Mouse (Mus musculus) hindbrain, embryonic 16.5 days (tissue): ENCODE results near the gene Slc6a19. TPM values are rescaled to one million over a fixed set of nuclear protein-coding genes. Genes with fewer than 3 reads are reported as not detected.
A peak's percentile ranks its signal among the peaks of the same experiment; 100 is the strongest.

Experiments used
- ATAC-seq: fragments of 200-750 bp; cut with Nextera tagmentation; 2 replicates; pipeline ENCODE4 v1.8.0; 2017; ENCODE audit warnings: moderate TSS enrichment, moderate library complexity
- H3K27ac ChIP-seq: fragments of 300-500 bp; sonication (generic); 2 replicates; pipeline ENCODE4 v1.5.1; 2014; ENCODE audit warnings: low read depth, mild to moderate bottlenecking, control low read depth, low read length, moderate library complexity
- H3K27me3 ChIP-seq: fragments of 300-500 bp; sonication (generic); replicated peaks from 2 replicates; pipeline ENCODE4 v1.6.1; 2014; ENCODE audit warnings: low read length; ENCODE audit not compliant: control insufficient read depth, insufficient read depth
- H3K36me3 ChIP-seq: fragments of 300-500 bp; sonication (generic); 2 replicates; pipeline ENCODE4 v1.6.1; 2014; ENCODE audit warnings: mild to moderate bottlenecking, low read length, moderate library complexity, mixed read lengths; ENCODE audit not compliant: control insufficient read depth, insufficient read depth
- H3K4me1 ChIP-seq: fragments of 300-500 bp; sonication (generic); 2 replicates; pipeline ENCODE4 v1.6.1; 2014; ENCODE audit warnings: low read depth, low read length; ENCODE audit not compliant: control insufficient read depth, insufficient read depth
- H3K4me2 ChIP-seq: fragments of 300-500 bp; sonication (generic); 2 replicates; pipeline ENCODE4 v1.6.1; 2014; ENCODE audit warnings: mild to moderate bottlenecking, low read length, control low read depth, moderate library complexity
- H3K4me3 ChIP-seq: fragments of 300-500 bp; sonication (generic); 2 replicates; pipeline ENCODE4 v1.5.1; 2014; ENCODE audit warnings: mild to moderate bottlenecking, low read length, control low read depth, moderate library complexity
- H3K9ac ChIP-seq: fragments of 300-500 bp; sonication (generic); 2 replicates; pipeline ENCODE4 v1.6.1; 2014; ENCODE audit warnings: low read depth, mild to moderate bottlenecking, control low read depth, low read length, moderate library complexity
- H3K9me3 ChIP-seq: fragments of 300-500 bp; sonication (generic); 2 replicates; pipeline ENCODE4 v1.6.1; 2014; ENCODE audit warnings: mild to moderate bottlenecking, low read length, moderate library complexity; ENCODE audit not compliant: control insufficient read depth
- WGBS: fragments of 180-500 bp; shearing (Covaris S2); extraction: QIAGEN DNeasy Blood & Tissue Kit; methylation state at CpG from one replicate; pipeline ENCODE4 v1.1.7; 2014; 5-methylcytosine and 5-hydroxymethylcytosine counted together
- polyA plus RNA-seq: library from polyadenylated mRNA; unstranded; fragments of >200 nt; fragmentation: Nextera tagmentation; extraction: Ambion mirVana; gene quantifications from 2 replicates; pipeline ENCODE4 v1.2.1, GENCODE M21; 2015

Gene Slc6a19
- polyA plus RNA-seq, 1 experiment from 2014 or later = 0.50 TPM

GRCm38 (mm10) chr13:73735270-73735669, 30.6 kb upstream of the Slc6a19 start:
- Histone ChIP-seq H3K27me3 (peaks cover 7% of the 10 kb centered on the region; the same call in 1 of the 2 replicates), H3K9ac (no peak overlapping the region), H3K9me3 (no peaks in the 10 kb centered on the region), H3K36me3 (no peaks in the 10 kb centered on the region), H3K4me1 (peaks cover 7% of the 10 kb centered on the region), H3K27ac (no peak overlapping the region), H3K4me3 (no peak overlapping the region), H3K4me2 (no peak overlapping the region)
- WGBS = 82% methylated on average over 8 of the region's 8 CpGs
- no peak for ATAC-seq

DNA sequence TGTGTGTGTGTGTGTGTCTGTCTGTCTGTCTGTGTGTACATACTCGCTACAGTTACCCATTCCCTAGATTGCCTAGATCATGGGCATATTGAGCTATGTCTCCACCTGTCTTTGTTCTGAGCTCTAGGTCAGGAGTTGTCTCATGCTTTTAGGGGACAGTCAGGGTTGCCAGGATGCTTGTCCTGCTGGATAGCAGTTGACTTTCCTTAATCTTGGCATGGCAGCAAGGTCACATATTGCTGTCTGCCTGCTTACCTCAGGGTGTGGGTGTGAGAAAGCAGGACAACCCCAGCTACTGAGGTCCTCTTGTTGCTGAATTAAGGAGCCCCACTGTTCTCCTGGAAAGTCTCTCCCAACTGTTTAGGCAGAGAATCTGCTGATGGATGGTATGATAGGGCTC, 29.7 kb upstream of the Slc6a19 start:
- H3K4me1 ChIP-seq = peaks cover 7% of the 10 kb centered on the region
- no peak overlapping the region for H3K4me3 ChIP-seq
- peaks cover 7% of the 10 kb centered on the region; the same call in 1 of the 2 replicates for H3K27me3 ChIP-seq
- no peak overlapping the region for H3K27ac ChIP-seq
- H3K9ac ChIP-seq = no peak overlapping the region
- WGBS = 100% methylated on average over 1 of the region's 1 CpGs
- no peak overlapping the region for H3K4me2 ChIP-seq
- H3K36me3 ChIP-seq = no peaks in the 10 kb centered on the region
- no peak for ATAC-seq
- H3K9me3 ChIP-seq = no peaks in the 10 kb centered on the region

DNA sequence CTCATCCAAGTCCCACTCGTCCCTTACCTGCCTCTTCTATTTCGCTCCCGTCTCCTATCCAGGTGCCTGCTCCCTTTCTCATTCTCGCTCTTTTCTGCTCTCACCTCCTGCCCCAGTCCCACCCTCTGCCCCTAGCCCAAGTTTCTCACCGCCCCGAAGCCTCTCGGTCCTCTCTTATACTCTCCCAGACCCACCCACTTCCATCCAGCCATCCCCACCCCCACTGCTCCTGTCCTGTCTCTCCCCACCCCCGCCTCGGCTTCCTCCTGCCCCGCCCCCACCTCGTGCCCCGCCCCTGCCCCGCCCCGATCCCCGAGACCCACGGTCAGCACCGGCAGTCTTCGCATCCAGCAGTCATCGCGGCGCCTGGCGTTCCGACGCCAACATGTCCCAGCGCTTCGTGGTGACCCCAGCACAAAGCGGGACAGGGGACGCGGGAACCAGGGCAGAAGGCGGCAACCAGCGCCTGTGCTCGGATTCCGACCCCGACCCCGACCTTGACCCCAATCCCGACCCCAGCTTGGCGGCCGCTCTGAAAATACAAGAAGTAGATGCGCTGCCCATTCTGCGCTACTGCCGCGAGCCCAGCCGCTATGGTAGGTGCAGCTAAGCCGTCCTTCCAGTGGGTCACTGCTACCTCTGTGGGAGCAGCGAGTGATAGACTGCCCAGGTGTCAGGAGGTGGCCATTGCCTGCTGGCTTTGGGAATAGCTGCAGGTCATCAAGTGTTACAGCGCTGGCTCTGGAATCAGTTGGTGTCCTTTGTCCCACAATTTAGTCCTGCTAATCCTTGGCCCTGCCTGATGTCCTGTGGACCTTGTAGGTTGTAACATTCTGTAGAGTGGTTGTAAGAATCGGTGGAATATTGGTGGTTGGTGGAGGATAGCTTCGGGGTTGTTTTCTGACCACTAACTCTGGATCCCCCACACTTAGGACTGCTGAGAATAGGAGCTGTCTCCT, 28.4 kb upstream of the Slc6a19 start, which contains the start of gene Slc12a7:
TSS of gene Slc12a7 (plus strand) at position 353 of the 959 bp plus-strand sequence.
- Histone ChIP-seq H3K4me1 (peaks cover 7% of the 10 kb centered on the region), H3K4me3 (peak within 1 kb of the TSS; percentile 41), H3K9me3 (no peaks in the 10 kb centered on the region), H3K4me2 (peak within 1 kb of the TSS; percentile 81), H3K36me3 (no peaks in the 10 kb centered on the region), H3K27me3 (peaks cover 7% of the 10 kb centered on the region; the same call in 1 of the 2 replicates), H3K27ac (no peak within 1 kb of the TSS), H3K9ac (peak within 1 kb of the TSS; percentile 57)
- WGBS = 4% methylated on average over 48 of the region's 48 CpGs
- ATAC-seq = peak; percentile 50

DNA sequence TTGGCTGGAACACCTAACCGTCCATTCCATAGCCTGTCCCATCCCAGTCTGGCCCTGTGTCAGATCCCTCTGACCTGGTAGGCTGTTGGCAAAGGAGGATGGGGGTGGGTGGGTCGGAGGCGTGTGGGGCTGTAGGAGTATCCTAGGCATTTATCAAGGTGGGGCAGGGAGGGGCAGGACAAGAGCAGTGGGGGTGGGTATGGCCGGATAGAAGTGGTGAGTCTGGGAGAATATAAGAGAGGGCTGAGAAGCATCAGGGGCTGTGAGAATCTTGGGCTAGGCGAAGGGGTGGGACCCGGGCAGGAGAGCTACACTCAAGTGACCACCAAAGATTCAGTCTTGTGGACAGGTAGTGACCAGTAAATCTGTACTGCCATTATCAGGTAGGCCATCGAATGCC, 27.6 kb upstream of the Slc6a19 start:
- Histone ChIP-seq H3K36me3 (no peaks in the 10 kb centered on the region), H3K27me3 (peaks cover 7% of the 10 kb centered on the region; the same call in 1 of the 2 replicates), H3K4me2 (peak overlapping the region; percentile 81), H3K4me1 (peaks cover 7% of the 10 kb centered on the region), H3K27ac (no peak overlapping the region), H3K4me3 (peak overlapping the region; percentile 41), H3K9ac (peak overlapping the region; percentile 57), H3K9me3 (no peaks in the 10 kb centered on the region)
- ATAC-seq = peak; percentile 39; the same call in 1 of the 2 replicates
- WGBS = 72% methylated on average over 7 of the region's 7 CpGs

DNA sequence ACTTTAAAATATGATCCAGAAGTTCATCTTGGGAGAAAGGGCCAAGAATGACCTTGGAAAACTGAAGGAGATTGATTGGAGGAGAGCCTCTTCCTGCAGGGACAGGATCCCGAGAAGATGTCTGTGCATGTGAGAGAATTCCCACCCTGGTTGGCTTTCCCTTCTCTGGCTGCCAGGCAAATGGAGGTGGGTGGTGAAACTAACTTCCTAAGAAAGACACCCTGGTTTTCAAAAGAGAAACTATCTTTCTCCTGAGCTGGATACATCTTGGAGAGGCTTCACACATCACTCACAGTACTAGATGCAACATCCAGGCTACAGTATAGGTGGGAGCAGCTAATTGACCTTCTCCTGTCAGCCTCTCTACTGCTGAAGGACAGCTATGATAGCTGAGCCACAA, 26.2 kb upstream of the Slc6a19 start:
- H3K27me3 ChIP-seq = peaks cover 7% of the 10 kb centered on the region; the same call in 1 of the 2 replicates
- H3K27ac ChIP-seq = no peak overlapping the region
- 100% methylated on average over 1 of the region's 1 CpGs for WGBS
- no peak overlapping the region for H3K9ac ChIP-seq
- no peaks in the 10 kb centered on the region for H3K9me3 ChIP-seq
- no peak overlapping the region for H3K4me2 ChIP-seq
- H3K36me3 ChIP-seq = no peaks in the 10 kb centered on the region
- no peak overlapping the region for H3K4me3 ChIP-seq
- peaks cover 7% of the 10 kb centered on the region for H3K4me1 ChIP-seq
- ATAC-seq = no peak

DNA sequence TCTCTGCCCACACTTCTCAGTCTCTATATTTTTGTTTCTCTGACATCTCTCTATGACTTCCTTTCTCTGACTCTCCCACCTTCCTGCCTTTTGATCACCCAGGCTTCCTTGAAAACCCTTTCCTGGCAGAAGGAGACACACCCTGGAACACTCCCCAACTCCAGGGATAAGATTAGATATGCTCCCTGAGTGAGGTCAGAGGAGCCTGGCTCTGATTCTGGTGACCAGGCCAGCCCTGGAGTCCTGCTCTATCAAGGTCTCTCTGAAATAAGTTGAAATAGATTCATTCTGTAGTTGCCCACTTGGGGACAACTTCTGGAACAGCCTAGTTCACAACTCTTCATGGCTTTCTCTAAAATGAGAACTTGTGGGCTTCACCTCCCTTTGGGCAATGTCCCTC, 24.0 kb upstream of the Slc6a19 start:
- Histone ChIP-seq H3K4me3 (no peak overlapping the region), H3K4me2 (no peak overlapping the region), H3K27ac (no peak overlapping the region), H3K27me3 (peaks cover 7% of the 10 kb centered on the region; the same call in 1 of the 2 replicates), H3K9ac (no peak overlapping the region), H3K4me1 (peaks cover 7% of the 10 kb centered on the region), H3K36me3 (no peaks in the 10 kb centered on the region), H3K9me3 (no peaks in the 10 kb centered on the region)
- no peak for ATAC-seq

DNA sequence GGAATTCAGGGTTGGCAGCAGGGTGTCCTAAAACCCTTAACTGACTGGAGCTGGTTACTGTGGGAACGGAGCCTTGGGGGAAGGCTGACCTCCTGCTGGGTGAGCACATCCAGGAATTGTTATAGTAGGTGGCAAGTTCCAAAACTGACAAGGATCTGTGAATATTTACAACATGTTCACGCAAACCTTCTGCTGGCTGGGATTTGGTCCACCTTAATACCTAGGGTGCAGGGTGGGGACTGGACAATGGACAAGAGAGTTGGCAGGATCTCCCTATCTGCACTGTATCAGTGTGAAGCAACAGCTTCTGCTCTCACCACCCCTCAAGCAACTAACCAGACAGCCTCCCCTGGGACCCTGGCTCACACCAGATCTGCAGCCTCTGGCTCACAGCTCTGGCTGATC, 23.0 kb upstream of the Slc6a19 start:
- Histone ChIP-seq H3K27ac (no peak overlapping the region), H3K36me3 (no peaks in the 10 kb centered on the region), H3K4me2 (no peak overlapping the region), H3K9ac (no peak overlapping the region), H3K4me1 (peaks cover 4% of the 10 kb centered on the region), H3K9me3 (no peaks in the 10 kb centered on the region), H3K4me3 (no peak overlapping the region), H3K27me3 (peaks cover 3% of the 10 kb centered on the region; the same call in 1 of the 2 replicates)
- 24% methylated on average over 2 of the region's 2 CpGs for WGBS
- no peak for ATAC-seq

GRCm38 (mm10) chr13:73725315-73725714, 20.6 kb upstream of the Slc6a19 start:
- H3K9ac ChIP-seq = no peak overlapping the region
- H3K36me3 ChIP-seq = no peaks in the 10 kb centered on the region
- 88% methylated on average over 5 of the region's 5 CpGs for WGBS
- H3K4me1 ChIP-seq = no peaks in the 10 kb centered on the region; the same call in 1 of the 2 replicates
- H3K27ac ChIP-seq = no peak overlapping the region
- no peaks in the 10 kb centered on the region for H3K27me3 ChIP-seq
- no peak overlapping the region for H3K4me3 ChIP-seq
- no peaks in the 10 kb centered on the region for H3K9me3 ChIP-seq
- no peak for ATAC-seq
- H3K4me2 ChIP-seq = no peak overlapping the region

GRCm38 (mm10) chr13:73723081-73723668, 18.5 kb upstream of the Slc6a19 start:
- H3K27ac ChIP-seq = no peak overlapping the region
- no peak overlapping the region for H3K4me3 ChIP-seq
- no peaks in the 10 kb centered on the region for H3K27me3 ChIP-seq
- H3K36me3 ChIP-seq = no peaks in the 10 kb centered on the region
- no peak overlapping the region for H3K4me2 ChIP-seq
- no peaks in the 10 kb centered on the region for H3K9me3 ChIP-seq
- 30% methylated on average over 8 of the region's 8 CpGs for WGBS
- peak; percentile 61; the same call in 1 of the 2 replicates for ATAC-seq
- H3K4me1 ChIP-seq = no peaks in the 10 kb centered on the region; the same call in 1 of the 2 replicates
- no peak overlapping the region for H3K9ac ChIP-seq
